Mouse (Mus musculus) lung, adult 2 months (tissue): Measurements from ENCODE around the gene Syt1.

ENCODE experiments used
- CTCF ChIP-seq: fragments of 200-500 bp; IDR thresholded peaks from 2 replicates; pipeline ENCODE4 v1.5.1; 2011; ENCODE audit warnings: mild to moderate bottlenecking, low read length, control low read depth; ENCODE audit not compliant: insufficient read depth
- POLR2A ChIP-seq: fragments of 200-500 bp; IDR thresholded peaks from 2 replicates; pipeline ENCODE4 v1.6.1; 2011; ENCODE audit warnings: low read depth, mild to moderate bottlenecking, control low read depth, low read length, borderline replicate concordance; ENCODE audit errors: extremely low read depth

GRCm38 (mm10) chr10:108541555-108541954, 469.2 kb downstream of the Syt1 start:
- TF ChIP-seq CTCF: 0 out of 2 replicates have a peak, but pooled peaks have one; percentile 18
- TF ChIP-seq POLR2A: no peak
